Mouse (Mus musculus) liver, adult 2 months (tissue): Measurements from ENCODE around the gene Nup62. TPM values are rescaled to one million over a fixed set of nuclear protein-coding genes. Genes with fewer than 3 reads are reported as not detected.

ENCODE experiments used
- DNase-seq: peaks from one replicate; pipeline ENCODE4 v3.0.0-alpha.2; 2011; ENCODE audit warnings: low read depth, low spot score; ENCODE audit errors: extremely low read depth
- H3K27ac ChIP-seq: fragments of 200-500 bp; replicated peaks from 2 replicates; pipeline ENCODE4 v1.5.1; 2012; ENCODE audit warnings: low read depth, mild to moderate bottlenecking, control low read depth, inconsistent platforms, low read length; ENCODE audit not compliant: insufficient read depth
- H3K27me3 ChIP-seq: fragments of 200-500 bp; 2 replicates; pipeline ENCODE4 v1.6.1; 2012; ENCODE audit warnings: mild to moderate bottlenecking, moderate library complexity, low read length, inconsistent platforms; ENCODE audit not compliant: control insufficient read depth, insufficient read depth
- H3K36me3 ChIP-seq: fragments of 200-500 bp; 2 replicates; pipeline ENCODE4 v1.6.1; 2012; ENCODE audit warnings: low read length, inconsistent platforms; ENCODE audit not compliant: control insufficient read depth, insufficient read depth
- H3K4me1 ChIP-seq: fragments of 200-500 bp; 2 replicates; pipeline ENCODE4 v1.6.1; 2011; ENCODE audit warnings: low read length; ENCODE audit not compliant: control insufficient read depth, insufficient read depth
- H3K4me3 ChIP-seq: fragments of 200-500 bp; 2 replicates; pipeline ENCODE4 v1.5.1; 2011; ENCODE audit warnings: low read depth, mild to moderate bottlenecking, control low read depth, low read length, moderate library complexity; ENCODE audit not compliant: insufficient read depth
- H3K79me2 ChIP-seq: fragments of 200-500 bp; 2 replicates; pipeline ENCODE4 v1.6.1; 2012; ENCODE audit warnings: inconsistent platforms, mild to moderate bottlenecking, low read length, moderate library complexity; ENCODE audit not compliant: control insufficient read depth, insufficient read depth
- H3K9ac ChIP-seq: fragments of 200-500 bp; 2 replicates; pipeline ENCODE4 v1.6.1; 2012; ENCODE audit warnings: low read depth, mild to moderate bottlenecking, control low read depth, inconsistent platforms, low read length
- CTCF ChIP-seq: fragments of 200-500 bp; IDR thresholded peaks from 2 replicates; pipeline ENCODE4 v1.5.1; 2011; ENCODE audit warnings: low read depth, low read length, control low read depth
- POLR2A ChIP-seq: fragments of 200-500 bp; IDR thresholded peaks from 2 replicates; pipeline ENCODE4 v1.6.1; 2011; ENCODE audit warnings: low read length, control low read depth; ENCODE audit not compliant: insufficient read depth; ENCODE audit errors: extremely low read depth
- WGBS: fragments of 180-500 bp; shearing (Covaris S2); methylation state at CpG from one replicate; pipeline ENCODE4 v1.1.7; 2018; 5-methylcytosine and 5-hydroxymethylcytosine counted together
- polyA plus RNA-seq: library from polyadenylated mRNA; depleted of rRNA; stranded (reverse); fragments of >200 nt; gene quantifications from 2 replicates; pipeline ENCODE4 v1.2.3, GENCODE M21; 2012
- total RNA-seq: library from RNA; depleted of rRNA; stranded (reverse); fragments of >200 nt; gene quantifications from 2 replicates; pipeline ENCODE4 v1.2.3, GENCODE M21; 2014

Nup62 gene
- total and polyA plus RNA-seq, 2 experiments, result 4.0 to 20.6 TPM

DNA sequence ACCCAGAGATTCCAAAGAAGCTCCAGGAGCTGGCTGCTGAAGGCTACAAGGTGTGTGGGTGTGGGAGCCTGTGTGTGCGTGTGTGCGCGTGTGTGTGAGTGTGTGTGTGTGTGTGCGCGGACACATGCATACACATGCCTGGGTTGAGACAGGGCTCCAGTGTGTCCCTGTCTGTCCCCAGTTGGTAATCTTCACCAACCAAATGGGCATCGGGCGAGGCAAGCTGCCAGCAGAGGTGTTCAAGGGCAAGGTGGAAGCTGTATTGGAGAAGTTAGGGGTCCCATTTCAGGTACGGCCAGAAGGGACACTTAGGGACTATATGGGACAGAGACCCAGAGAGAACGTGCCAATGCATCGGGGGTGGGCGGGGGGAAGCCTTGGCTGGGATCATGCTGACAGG is 44.0 kb downstream of the Nup62 start:
- TF ChIP-seq POLR2A (no peak), CTCF (no peak)

DNA sequence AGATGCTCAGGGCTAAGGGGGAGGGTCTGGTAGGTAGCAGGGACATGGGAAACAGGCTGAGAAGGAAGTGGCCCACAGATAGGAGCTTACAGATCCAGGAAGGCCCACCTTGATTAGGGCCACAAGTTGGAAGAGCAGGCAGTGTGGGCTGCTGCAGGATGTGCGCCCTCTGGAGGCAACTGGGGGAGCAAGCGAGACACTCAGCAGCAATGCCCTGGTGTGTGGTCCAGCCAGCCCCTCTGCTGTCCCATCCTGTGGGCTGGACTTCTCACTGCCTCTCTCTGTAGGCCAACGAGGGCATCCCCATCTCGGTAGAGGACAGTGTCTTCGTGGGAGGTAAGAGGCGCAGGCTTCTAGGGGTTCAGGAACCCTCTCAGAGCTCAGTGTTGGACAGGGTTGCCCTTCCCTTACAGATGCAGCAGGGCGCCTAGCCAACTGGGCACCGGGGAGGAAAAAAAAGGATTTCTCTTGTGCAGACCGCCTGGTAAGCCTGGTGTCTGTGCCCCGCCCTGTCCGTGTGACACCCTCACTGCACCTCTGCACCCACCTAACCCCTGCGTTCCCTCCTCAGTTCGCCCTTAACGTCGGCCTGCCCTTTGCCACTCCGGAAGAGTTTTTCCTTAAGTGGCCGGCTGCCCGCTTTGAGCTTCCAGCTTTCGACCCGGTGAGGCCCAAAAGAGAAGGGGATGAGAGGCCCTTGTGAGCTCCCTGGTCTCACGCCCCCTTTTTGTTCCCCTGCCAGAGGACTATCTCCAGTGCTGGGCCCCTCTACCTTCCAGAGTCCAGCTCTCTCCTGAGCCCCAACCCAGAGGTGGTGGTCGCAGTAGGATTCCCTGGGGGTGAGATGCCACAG is 44.9 kb downstream of the Nup62 start:
- Histone ChIP-seq H3K4me3 (no peak overlapping the region), H3K4me1 (peaks cover 8% of the 10 kb centered on the region), H3K36me3 (no peaks in the 10 kb centered on the region), H3K9ac (no peak overlapping the region), H3K79me2 (no peaks in the 10 kb centered on the region), H3K27me3 (no peaks in the 10 kb centered on the region), H3K27ac (no peak overlapping the region)
- WGBS, result 61% methylated on average over 22 of the region's 22 CpGs
- no peak for DNase-seq
- TF ChIP-seq CTCF (peak; percentile 96), POLR2A (no peak)

More for the DNA sequence above, 44.0 kb downstream of the Nup62 start:
- H3K36me3 ChIP-seq, result no peaks in the 10 kb centered on the region
- 92% methylated on average over 11 of the region's 11 CpGs for WGBS
- H3K27me3 ChIP-seq, result no peaks in the 10 kb centered on the region
- peaks cover 8% of the 10 kb centered on the region for H3K4me1 ChIP-seq
- no peak overlapping the region for H3K27ac ChIP-seq
- DNase-seq, result no peak
- H3K4me3 ChIP-seq, result no peak overlapping the region
- H3K79me2 ChIP-seq, result no peaks in the 10 kb centered on the region
- no peak overlapping the region for H3K9ac ChIP-seq

DNA sequence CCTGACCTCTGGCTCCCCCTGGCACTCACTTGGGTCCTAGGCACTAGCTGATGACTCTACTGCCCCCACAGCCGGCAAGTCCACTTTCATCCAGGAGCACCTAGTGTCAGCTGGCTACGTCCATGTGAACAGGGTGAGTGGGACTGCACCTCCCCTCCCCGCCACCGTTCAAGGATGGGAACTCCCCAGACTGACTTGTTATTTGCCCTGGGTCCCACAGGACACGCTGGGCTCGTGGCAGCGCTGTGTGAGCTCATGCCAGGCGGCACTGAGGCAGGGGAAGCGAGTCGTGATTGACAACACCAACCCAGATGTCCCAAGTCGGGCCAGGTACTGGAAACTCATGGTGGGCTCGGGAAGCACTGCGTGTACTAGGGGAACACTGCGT is 45.5 kb downstream of the Nup62 start:
- no peak overlapping the region for H3K9ac ChIP-seq
- no peaks in the 10 kb centered on the region for H3K27me3 ChIP-seq
- TF ChIP-seq POLR2A (no peak), CTCF (no peak)
- no peaks in the 10 kb centered on the region for H3K36me3 ChIP-seq
- H3K79me2 ChIP-seq, result no peaks in the 10 kb centered on the region; the same call in 1 of the 2 replicates
- DNase-seq, result no peak
- peaks cover 6% of the 10 kb centered on the region; the same call in 1 of the 2 replicates for H3K4me1 ChIP-seq
- no peak overlapping the region for H3K27ac ChIP-seq
- H3K4me3 ChIP-seq, result no peak overlapping the region
- 87% methylated on average over 14 of the region's 14 CpGs for WGBS

DNA sequence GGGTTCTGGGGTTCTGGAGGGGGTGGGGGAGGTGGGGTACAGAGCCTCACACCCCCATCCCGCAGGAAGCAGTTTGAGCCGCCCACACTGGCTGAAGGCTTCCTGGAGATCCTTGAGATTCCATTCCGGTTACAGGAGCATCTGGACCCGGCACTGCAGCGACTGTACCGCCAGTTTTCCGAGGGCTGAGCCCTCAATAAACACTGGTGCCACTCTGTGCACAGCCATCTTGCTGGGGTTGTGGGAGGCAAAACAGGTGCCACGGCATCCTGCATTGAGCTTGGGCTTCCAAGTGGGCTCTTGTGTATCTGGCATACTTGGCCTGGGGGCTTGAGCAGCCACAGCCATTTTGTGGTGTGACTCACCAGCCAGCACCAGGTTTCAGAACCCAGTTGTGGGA is 46.5 kb downstream of the Nup62 start:
- no peaks in the 10 kb centered on the region for H3K36me3 ChIP-seq
- 91% methylated on average over 8 of the region's 8 CpGs for WGBS

DNA sequence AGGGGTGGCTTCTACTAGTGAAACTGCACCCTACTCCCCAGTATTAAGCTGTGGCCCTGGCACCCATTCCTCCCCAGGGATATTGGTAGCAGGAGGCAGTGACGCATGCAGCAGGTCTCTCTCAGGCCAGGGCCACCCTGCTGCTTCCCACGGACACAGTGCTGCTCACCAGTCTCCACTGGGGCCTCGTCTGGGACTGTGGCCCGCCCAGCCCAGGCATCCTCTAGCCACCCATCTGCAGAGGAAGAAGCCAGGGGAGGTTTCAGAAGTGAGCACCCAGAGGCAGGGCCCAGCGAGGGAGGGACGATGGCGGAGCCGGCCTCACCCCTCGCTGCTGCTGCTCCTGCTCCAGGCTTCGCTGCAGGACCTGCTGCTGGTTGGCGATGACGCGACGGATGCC is 47.3 kb downstream of the Nup62 start:
- no peaks in the 10 kb centered on the region for H3K27me3 ChIP-seq
- H3K4me3 ChIP-seq, result no peak overlapping the region
- H3K4me1 ChIP-seq, result peaks cover 12% of the 10 kb centered on the region
- WGBS, result 94% methylated on average over 14 of the region's 14 CpGs
- no peak overlapping the region for H3K9ac ChIP-seq
- DNase-seq, result no peak
- TF ChIP-seq POLR2A (no peak), CTCF (no peak)
- H3K27ac ChIP-seq, result no peak overlapping the region
- peaks cover 5% of the 10 kb centered on the region; the same call in 1 of the 2 replicates for H3K79me2 ChIP-seq
- H3K36me3 ChIP-seq, result no peaks in the 10 kb centered on the region

More for the DNA sequence above, 46.5 kb downstream of the Nup62 start:
- Histone ChIP-seq H3K9ac (no peak overlapping the region), H3K4me3 (no peak overlapping the region), H3K4me1 (peaks cover 7% of the 10 kb centered on the region; the same call in 1 of the 2 replicates), H3K27me3 (no peaks in the 10 kb centered on the region), H3K79me2 (peaks cover 1% of the 10 kb centered on the region; the same call in 1 of the 2 replicates), H3K27ac (no peak overlapping the region)
- TF ChIP-seq POLR2A (no peak), CTCF (no peak)
- no peak for DNase-seq

DNA sequence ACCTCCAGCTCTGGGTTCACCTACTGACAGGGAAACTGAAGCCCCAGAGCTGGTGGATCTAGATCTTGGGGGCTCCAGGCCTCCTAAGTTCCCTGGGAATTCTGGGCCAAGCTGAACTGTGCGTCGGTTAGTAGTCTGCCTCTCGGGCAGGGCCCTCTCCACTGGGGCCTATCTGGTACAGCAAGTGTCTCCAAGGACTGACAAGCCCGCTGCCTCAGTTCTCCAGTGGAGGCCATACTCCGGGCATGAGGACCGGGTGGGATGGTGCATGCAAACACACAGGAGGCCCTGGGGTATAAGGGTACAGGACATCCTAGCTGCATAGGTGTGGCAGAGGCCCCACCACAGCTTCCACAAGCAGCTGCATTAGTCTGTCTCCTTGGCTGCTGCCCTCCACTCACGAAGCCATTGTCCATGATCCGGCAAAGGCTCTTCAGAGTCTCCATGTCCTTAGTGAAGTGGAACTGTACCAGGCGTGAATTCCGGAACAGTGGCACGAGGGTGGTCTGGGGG is 48.1 kb downstream of the Nup62 start:
- Histone ChIP-seq H3K9ac (no peak overlapping the region), H3K79me2 (peaks cover 5% of the 10 kb centered on the region; the same call in 1 of the 2 replicates), H3K36me3 (no peaks in the 10 kb centered on the region), H3K27me3 (no peaks in the 10 kb centered on the region), H3K4me3 (no peak overlapping the region), H3K27ac (no peak overlapping the region), H3K4me1 (peaks cover 12% of the 10 kb centered on the region)
- TF ChIP-seq POLR2A, result no peak
- TF ChIP-seq CTCF, result no peak
- no peak for DNase-seq
- 91% methylated on average over 11 of the region's 11 CpGs for WGBS
